Mouse (Mus musculus) left cerebral cortex, postnatal 25 days (tissue): ENCODE data around the gene St8sia4. TPM values are rescaled to one million over a fixed set of nuclear protein-coding genes. Genes with fewer than 3 reads are reported as not detected.

Experiments
- DNase-seq, 2 experiments: peaks; one replicate each; pipeline ENCODE4 v3.0.0; 2022; ENCODE audit warnings: low spot score in 2 of 2, mixed read lengths in 1 of 2
- intact Hi-C: fragments of 180-260 bp; cut with DNase I; formaldehyde crosslinking; loops from one replicate; pipeline ENCODE4 v1.15.1; 2025
- total RNA-seq, 2 experiments: library from RNA; stranded (reverse); gene quantifications; 2 replicates each; pipeline ENCODE4 v1.2.3; 2021

Gene St8sia4
- 10 to 100 TPM in 1 of 2 experiments, 1 to 10 TPM in 1; 9.8 to 10.7 TPM for total RNA-seq

DNA sequence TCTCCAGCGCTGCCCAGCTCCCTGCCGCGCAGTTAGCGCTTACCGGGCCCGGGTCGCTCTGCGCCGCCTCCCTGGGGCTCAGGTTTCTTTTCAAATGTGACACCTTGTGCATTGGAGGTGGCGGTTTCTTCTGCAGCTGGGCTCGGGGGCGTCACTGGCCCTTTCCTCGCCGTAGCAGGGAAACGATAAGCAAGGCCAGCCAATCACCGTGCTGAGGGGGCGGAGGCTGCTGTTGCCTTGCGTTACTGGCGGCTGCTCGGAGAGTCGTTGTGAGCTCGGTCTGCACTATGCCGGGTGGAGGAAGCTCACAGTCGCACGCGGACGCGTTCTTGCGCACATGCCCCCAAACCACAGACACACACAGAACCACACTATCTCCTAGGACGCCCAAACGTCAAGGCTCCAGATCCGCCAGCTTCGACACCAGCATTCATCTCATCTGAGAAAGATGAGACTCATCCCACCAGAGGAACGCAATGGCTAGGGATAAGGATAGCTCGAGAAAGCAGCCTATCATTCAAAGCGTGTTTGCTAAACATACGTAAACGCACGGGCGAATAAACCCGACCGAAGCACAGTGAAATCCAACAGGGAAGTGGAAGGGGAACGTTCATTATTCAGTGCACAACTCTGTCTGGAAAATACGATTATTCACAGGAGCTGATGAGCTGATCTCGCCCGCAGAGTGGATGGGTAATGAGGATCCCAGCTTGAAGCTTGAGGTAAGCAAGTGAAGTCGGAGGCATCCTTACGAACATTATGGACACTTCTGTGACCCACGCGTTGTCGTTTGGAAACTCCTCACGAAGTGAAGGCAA is at the start of gene St8sia4:
Gene St8sia4 (minus strand): TSS at position 137 of the 818 bp plus-strand sequence.
- intact Hi-C loops, result loop anchor here (2.0 kb wide), 1 partner anchor 353 kb away; no protein-coding TSS in a partner anchor

DNA sequence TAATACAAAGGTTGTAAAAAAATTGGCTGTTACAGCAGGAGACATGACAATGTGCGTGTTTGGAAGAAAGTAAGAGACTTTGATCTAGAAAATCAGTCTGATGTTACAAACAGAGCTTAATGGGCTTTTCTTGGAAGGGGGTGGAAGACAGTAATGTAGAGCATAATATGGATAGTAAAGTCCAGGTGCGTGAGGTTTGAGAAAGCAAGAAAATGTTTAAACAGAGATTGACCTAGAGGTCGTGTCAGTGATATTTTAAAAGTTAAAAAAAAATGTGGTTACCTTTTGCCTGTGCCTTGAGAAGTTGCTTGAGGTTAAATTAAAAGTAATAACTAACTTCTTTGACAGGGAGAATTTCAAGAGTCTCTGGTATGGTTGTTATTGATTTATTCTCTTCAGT is 41.8 kb upstream of the St8sia4 start:
- intact Hi-C loops, result no loop called here
- DNase-seq, result no peak

More for the DNA sequence above, at the start of gene St8sia4:
- DNase-seq, result peak; percentile 90 to 92

DNA sequence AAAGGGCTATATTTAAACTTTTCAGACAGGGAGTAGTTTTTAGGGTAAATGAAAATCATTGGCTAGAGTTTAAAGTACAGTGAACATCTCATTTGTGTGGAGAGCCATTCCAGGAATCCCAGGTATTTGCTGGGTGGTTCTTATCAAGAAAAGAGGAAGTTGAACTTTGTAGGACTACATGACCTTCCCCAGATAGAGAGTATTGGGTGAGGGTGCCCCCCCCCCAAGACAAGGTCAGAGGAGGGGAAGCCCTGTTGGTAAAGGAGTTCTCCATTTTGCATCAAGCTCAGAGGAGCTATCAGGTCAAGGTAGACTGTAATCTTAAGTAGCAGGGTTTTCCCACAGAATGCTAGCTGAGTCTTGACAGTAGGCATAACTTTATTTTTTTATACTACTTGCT is 32.5 kb upstream of the St8sia4 start:
- DNase-seq, result no peak

GRCm38 (mm10) chr1:95674052-95674451 is 6.7 kb upstream of the St8sia4 start:
- DNase-seq, result no peak
- intact Hi-C loops, result no loop called here

More for the DNA sequence above, 32.5 kb upstream of the St8sia4 start:
- intact Hi-C loops, result no loop called here

DNA sequence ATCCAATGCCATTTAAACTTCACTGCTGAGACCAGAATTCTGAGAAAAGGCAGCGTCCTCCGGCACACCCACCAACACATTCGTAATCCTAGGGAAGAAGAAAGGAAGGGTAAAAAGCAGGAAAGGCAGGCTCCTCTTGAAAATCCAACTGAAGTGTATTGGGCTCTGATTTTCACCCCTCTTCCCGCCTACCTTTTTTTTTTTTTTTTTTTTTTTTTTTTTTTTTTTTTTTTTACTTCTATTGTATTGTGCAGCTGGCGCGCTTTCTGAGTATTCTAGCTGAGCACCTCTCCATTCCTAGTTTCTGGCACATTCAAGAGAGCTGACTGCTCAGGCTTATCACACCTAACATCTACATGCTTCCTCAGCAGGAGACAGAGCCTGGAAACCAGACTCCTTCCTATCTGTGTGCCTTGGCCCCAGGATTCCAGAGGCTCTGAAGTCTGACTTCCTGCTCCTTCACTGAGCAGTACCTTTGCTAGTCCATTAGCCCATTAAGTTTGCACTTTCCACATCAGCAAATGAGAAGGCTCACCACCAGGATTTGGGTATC is 958 bp upstream of the St8sia4 start:
- peak; percentile 6 to 12 for DNase-seq
- intact Hi-C loops, result no loop called here

GRCm38 (mm10) chr1:95666541-95667320 is 640 bp downstream of the St8sia4 start:
- peak in 1 of 2 experiments; percentile 18 for DNase-seq

GRCm38 (mm10) chr1:95665951-95666484 is 1.4 kb downstream of the St8sia4 start:
- DNase-seq, result peak; percentile 9 to 10

More at GRCm38 (mm10) chr1:95666541-95667320, 640 bp downstream of the St8sia4 start:
- intact Hi-C loops, result loop anchor here (2.0 kb wide), 1 partner anchor 352 kb away; no protein-coding TSS in a partner anchor

DNA sequence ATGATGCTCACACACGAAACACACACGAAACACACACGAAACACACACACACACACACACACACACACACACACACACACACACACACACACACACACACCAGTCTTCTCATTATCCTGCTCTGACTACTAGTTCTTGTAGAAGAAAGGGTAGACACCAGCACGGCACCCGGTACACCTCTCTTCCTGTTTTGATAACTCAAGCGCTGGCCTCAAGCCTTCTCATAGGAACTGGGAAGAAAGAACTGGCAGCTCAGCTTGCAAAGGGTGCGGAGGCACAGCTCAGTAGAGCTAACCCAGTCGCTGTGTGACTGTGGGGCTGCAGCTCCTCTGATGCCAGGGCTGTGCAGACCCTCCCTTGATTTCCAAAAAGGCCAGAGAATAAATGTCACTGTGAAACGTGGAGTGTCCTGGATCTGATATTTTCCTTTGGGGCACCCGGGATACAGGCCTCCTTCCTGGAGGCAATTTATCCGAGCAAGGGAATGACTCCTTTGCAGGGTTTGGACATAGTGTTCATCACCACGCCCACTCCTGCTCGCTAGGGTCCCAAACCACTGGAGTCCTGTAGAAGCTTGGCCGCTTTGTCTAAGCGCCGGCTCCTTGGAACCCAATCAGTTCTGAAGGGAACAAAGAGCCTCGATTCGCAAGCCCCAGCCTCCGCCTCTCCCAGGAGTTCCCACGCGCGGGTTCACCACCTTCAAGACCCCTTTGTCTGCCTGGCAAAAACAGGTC is 2.2 kb downstream of the St8sia4 start:
- intact Hi-C loops, result no loop called here
- peak; percentile 27 to 30 for DNase-seq

More at GRCm38 (mm10) chr1:95665951-95666484, 1.4 kb downstream of the St8sia4 start:
- intact Hi-C loops, result loop anchor here (2.0 kb wide), 1 partner anchor 351 kb away; no protein-coding TSS in a partner anchor

- DNase-seq, result peak; percentile 16 to 17
- intact Hi-C loops, result no loop called here
These were observed 3.0 kb downstream of the St8sia4 start for GRCm38 (mm10) chr1:95664321-95664825.

- intact Hi-C loops, result no loop called here
- no peak for DNase-seq
These were observed 10.2 kb downstream of the St8sia4 start for GRCm38 (mm10) chr1:95657051-95657668.

- intact Hi-C loops, result no loop called here
- no peak for DNase-seq
These were observed 11.8 kb downstream of the St8sia4 start for GRCm38 (mm10) chr1:95655564-95655963.

DNA sequence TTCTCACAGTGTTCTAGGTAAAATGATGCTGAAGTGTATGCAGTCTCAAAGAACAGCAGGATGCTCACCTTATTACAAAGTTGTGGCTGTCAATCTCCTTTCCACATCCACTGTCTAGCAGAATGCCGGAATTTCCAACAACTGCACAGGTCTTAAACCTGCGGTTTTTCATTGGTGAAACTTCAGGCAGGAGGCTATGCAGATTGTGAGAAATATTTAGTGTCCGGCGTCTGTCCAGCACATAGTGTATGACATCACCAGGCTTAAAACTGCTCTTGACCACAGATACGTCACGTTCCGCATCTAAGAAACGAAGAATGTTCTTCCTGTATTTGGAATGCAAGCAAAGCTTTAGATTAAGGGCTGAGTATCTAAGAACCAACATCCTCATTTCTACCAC is 13.9 kb downstream of the St8sia4 start:
- intact Hi-C loops, result no loop called here
- no peak for DNase-seq

- intact Hi-C loops, result no loop called here
- DNase-seq, result no peak
These were observed 23.1 kb downstream of the St8sia4 start for GRCm38 (mm10) chr1:95644292-95644691.

DNA sequence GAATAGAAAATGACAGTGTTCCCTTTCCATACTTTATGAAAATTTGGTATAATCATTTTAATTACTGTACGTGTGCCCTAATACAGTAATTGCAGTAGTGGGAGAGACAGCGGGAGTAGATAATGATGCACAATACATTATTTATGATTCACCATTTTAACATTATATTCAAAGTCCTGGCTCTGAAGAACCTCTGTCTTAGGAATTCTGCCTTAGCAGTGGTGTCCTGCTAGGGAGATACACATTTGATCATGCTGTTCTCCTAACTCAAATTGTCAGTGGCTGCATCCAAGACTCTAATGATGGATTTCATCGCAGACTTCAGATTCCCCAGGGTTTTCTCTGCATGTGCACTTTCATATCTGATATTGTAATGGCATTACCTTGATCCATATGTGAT is 28.4 kb downstream of the St8sia4 start:
- intact Hi-C loops, result no loop called here
- no peak for DNase-seq

GRCm38 (mm10) chr1:95624376-95624775 is 43.0 kb downstream of the St8sia4 start:
- intact Hi-C loops, result no loop called here
- DNase-seq, result no peak

GRCm38 (mm10) chr1:95618647-95619046 is 48.7 kb downstream of the St8sia4 start:
- intact Hi-C loops, result no loop called here

DNA sequence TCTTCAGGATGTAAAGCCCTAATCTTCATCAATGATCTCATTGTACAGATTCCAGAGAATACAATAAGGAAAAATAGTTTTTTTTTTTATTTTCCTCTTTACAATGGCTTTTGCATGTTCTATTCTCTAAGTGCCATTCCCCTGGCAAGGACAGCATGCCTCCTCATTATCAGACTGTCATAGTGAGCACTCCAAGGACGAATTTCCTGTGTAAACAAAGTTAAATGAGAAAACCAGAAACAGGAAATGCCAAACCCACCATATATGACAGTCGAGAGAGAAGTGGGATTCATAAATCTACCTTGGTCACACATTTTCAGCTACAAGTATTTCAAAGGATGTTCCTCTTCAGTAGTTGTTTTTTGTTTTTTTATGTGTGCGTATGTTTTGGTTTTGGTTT is 49.2 kb downstream of the St8sia4 start:
- intact Hi-C loops, result no loop called here

More at GRCm38 (mm10) chr1:95618647-95619046, 48.7 kb downstream of the St8sia4 start:
- DNase-seq, result no peak

DNA sequence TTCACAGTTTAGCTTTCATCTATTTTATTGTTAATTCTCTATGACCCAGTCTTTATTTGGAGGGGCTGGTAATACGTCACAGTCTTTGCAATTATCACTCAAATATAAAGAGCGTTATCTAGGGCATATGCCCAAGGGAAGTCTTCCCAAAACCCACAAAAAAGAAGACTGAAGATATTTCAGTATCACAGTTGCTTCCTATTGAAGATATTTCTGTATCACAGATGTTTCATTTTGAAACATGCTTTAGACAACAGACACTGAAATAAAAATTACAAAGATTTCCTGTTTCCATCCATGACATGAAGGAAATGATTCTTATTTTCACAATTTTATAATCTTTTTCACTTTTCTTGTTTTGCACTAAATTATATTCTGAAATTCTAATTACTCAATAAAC is 57.4 kb downstream of the St8sia4 start:
- DNase-seq, result no peak
- intact Hi-C loops, result no loop called here

More for the DNA sequence above, 49.2 kb downstream of the St8sia4 start:
- no peak for DNase-seq
